Mouse (Mus musculus) CD8-positive naive resting alpha-beta T cell, adult 2 months (primary cell): Measurements from ENCODE around the gene Tmem100.

Experiments
- DNase-seq, 2 experiments: peaks; one replicate each; pipeline ENCODE4 v3.0.0; 2022; ENCODE audit warnings: low read depth in 2 of 2, low spot score in 2 of 2

The Tmem100 gene

GRCm38 (mm10) chr11:90013657-90014056 lies 16.5 kb upstream of the Tmem100 start:
- DNase-seq = no peak

- no peak for DNase-seq
Measured at GRCm38 (mm10) chr11:90015281-90015680, 14.9 kb upstream of the Tmem100 start.

- no peak for DNase-seq
Measured at GRCm38 (mm10) chr11:90019161-90019560, 11.0 kb upstream of the Tmem100 start.

GRCm38 (mm10) chr11:90025891-90026801 lies 4.0 kb upstream of the Tmem100 start:
- no peak for DNase-seq

GRCm38 (mm10) chr11:90026802-90027174 lies 3.4 kb upstream of the Tmem100 start:
- no peak for DNase-seq

- DNase-seq = no peak
Measured at GRCm38 (mm10) chr11:90027216-90027615, 2.9 kb upstream of the Tmem100 start.

- DNase-seq = no peak
Measured at GRCm38 (mm10) chr11:90028746-90029145, 1.4 kb upstream of the Tmem100 start.

- DNase-seq = no peak
Measured at GRCm38 (mm10) chr11:90029354-90029753, 794 bp upstream of the Tmem100 start.

GRCm38 (mm10) chr11:90030557-90030956 lies 409 bp downstream of the Tmem100 start:
- DNase-seq = no peak

- no peak for DNase-seq
Measured at GRCm38 (mm10) chr11:90031076-90031475, 928 bp downstream of the Tmem100 start.

GRCm38 (mm10) chr11:90032807-90033206 lies 2.7 kb downstream of the Tmem100 start:
- no peak for DNase-seq

- no peak for DNase-seq
Measured at GRCm38 (mm10) chr11:90033442-90033841, 3.3 kb downstream of the Tmem100 start.

- no peak for DNase-seq
Measured at GRCm38 (mm10) chr11:90034646-90035045, 4.5 kb downstream of the Tmem100 start.

GRCm38 (mm10) chr11:90035532-90035931 lies 5.4 kb downstream of the Tmem100 start:
- no peak for DNase-seq

GRCm38 (mm10) chr11:90036416-90036815 lies 6.3 kb downstream of the Tmem100 start:
- DNase-seq = no peak

GRCm38 (mm10) chr11:90038022-90038421 lies 7.9 kb downstream of the Tmem100 start:
- no peak for DNase-seq

- no peak for DNase-seq
Measured at GRCm38 (mm10) chr11:90044459-90044858, 14.3 kb downstream of the Tmem100 start.

GRCm38 (mm10) chr11:90046211-90046610 lies 16.1 kb downstream of the Tmem100 start:
- no peak for DNase-seq

- no peak for DNase-seq
Measured at GRCm38 (mm10) chr11:90047271-90047670, 17.1 kb downstream of the Tmem100 start.

- DNase-seq = no peak
Measured at GRCm38 (mm10) chr11:90050016-90050415, 19.9 kb downstream of the Tmem100 start.

GRCm38 (mm10) chr11:90052785-90053184 lies 22.6 kb downstream of the Tmem100 start:
- DNase-seq = no peak

GRCm38 (mm10) chr11:90053820-90054219 lies 23.7 kb downstream of the Tmem100 start:
- DNase-seq = no peak

- DNase-seq = no peak
Measured at GRCm38 (mm10) chr11:90054401-90054800, 24.3 kb downstream of the Tmem100 start.
